Mouse (Mus musculus) bone marrow macrophage, adult 2 months (primary cell): ENCODE measurements around the gene Cdc123. TPM values are rescaled to one million over a fixed set of nuclear protein-coding genes. Genes with fewer than 3 reads are reported as not detected.

Experiments
- H3K27ac ChIP-seq: 2 replicates; pipeline ENCODE4 v1.5.1; 2012; ENCODE audit warnings: low read depth, low read length; ENCODE audit not compliant: insufficient read depth
- H3K4me1 ChIP-seq: 2 replicates; pipeline ENCODE4 v1.6.1; 2012; ENCODE audit warnings: low read length; ENCODE audit not compliant: control insufficient read depth, insufficient read depth
- H3K4me3 ChIP-seq: 2 replicates; pipeline ENCODE4 v1.5.1; 2012; ENCODE audit warnings: mild to moderate bottlenecking, low read length, moderate library complexity; ENCODE audit not compliant: insufficient read depth
- CTCF ChIP-seq: IDR thresholded peaks from 2 replicates; pipeline ENCODE4 v1.5.1; 2012; ENCODE audit warnings: low read depth, mild to moderate bottlenecking, low read length, moderate library complexity
- POLR2A ChIP-seq: IDR thresholded peaks from 2 replicates; pipeline ENCODE4 v1.6.1; 2012; ENCODE audit warnings: mild to moderate bottlenecking, low read depth, low read length, borderline replicate concordance
- polyA plus RNA-seq: library from polyadenylated mRNA; stranded (reverse); fragments of >200 nt; gene quantifications from 2 replicates; pipeline ENCODE4 v1.2.4, GENCODE M21; 2012; ENCODE audit not compliant: missing spikeins, insufficient read depth, insufficient read length

Gene Cdc123
- polyA plus RNA-seq, 1 experiment = 103 TPM

- TF ChIP-seq CTCF = no peak
- no peak for TF ChIP-seq POLR2A
- Histone ChIP-seq H3K4me1 (peaks cover 37% of the 10 kb centered on the region), H3K4me3 (no peak overlapping the region), H3K27ac (peak overlapping the region; percentile 77; the same call in 1 of the 2 replicates)
These were observed 39.7 kb downstream of the Cdc123 start for GRCm38 (mm10) chr2:5805228-5805627.

GRCm38 (mm10) chr2:5804440-5805045 is 40.4 kb downstream of the Cdc123 start:
- Histone ChIP-seq H3K4me3 (no peak overlapping the region), H3K27ac (peak overlapping the region; percentile 95), H3K4me1 (peaks cover 37% of the 10 kb centered on the region)
- no peak for TF ChIP-seq CTCF

GRCm38 (mm10) chr2:5801927-5802590 is 42.9 kb downstream of the Cdc123 start:
- no peak overlapping the region for H3K4me3 ChIP-seq
- peaks cover 37% of the 10 kb centered on the region for H3K4me1 ChIP-seq
- peak overlapping the region; percentile 49 for H3K27ac ChIP-seq
- TF ChIP-seq POLR2A = no peak
- no peak for TF ChIP-seq CTCF

- H3K4me3 ChIP-seq = no peak overlapping the region
- no peak for TF ChIP-seq POLR2A
- TF ChIP-seq CTCF = no peak
These were observed 43.8 kb downstream of the Cdc123 start for GRCm38 (mm10) chr2:5801182-5801640.

GRCm38 (mm10) chr2:5797816-5798672 is 46.9 kb downstream of the Cdc123 start:
- no peak overlapping the region for H3K4me3 ChIP-seq
- TF ChIP-seq POLR2A (no peak), CTCF (no peak)
- no peak overlapping the region for H3K27ac ChIP-seq
- peaks cover 20% of the 10 kb centered on the region for H3K4me1 ChIP-seq

More at GRCm38 (mm10) chr2:5801182-5801640, 43.8 kb downstream of the Cdc123 start:
- peak overlapping the region; percentile 49 for H3K27ac ChIP-seq
- H3K4me1 ChIP-seq = peaks cover 37% of the 10 kb centered on the region

- peaks cover 2% of the 10 kb centered on the region; the same call in 1 of the 2 replicates for H3K4me1 ChIP-seq
- no peak for TF ChIP-seq CTCF
- TF ChIP-seq POLR2A = no peak
These were observed 51.2 kb downstream of the Cdc123 start for GRCm38 (mm10) chr2:5793771-5794170.

GRCm38 (mm10) chr2:5792056-5792455 is 52.9 kb downstream of the Cdc123 start:
- no peak overlapping the region for H3K4me3 ChIP-seq
- peaks cover 2% of the 10 kb centered on the region; the same call in 1 of the 2 replicates for H3K4me1 ChIP-seq
- TF ChIP-seq CTCF (no peak), POLR2A (no peak)
- H3K27ac ChIP-seq = no peak overlapping the region

More at GRCm38 (mm10) chr2:5793771-5794170, 51.2 kb downstream of the Cdc123 start:
- no peak overlapping the region for H3K27ac ChIP-seq
- no peak overlapping the region for H3K4me3 ChIP-seq

GRCm38 (mm10) chr2:5789625-5790160 is 55.3 kb downstream of the Cdc123 start:
- TF ChIP-seq CTCF = no peak
- no peak for TF ChIP-seq POLR2A
- Histone ChIP-seq H3K27ac (no peak overlapping the region), H3K4me3 (no peak overlapping the region), H3K4me1 (peaks cover 2% of the 10 kb centered on the region; the same call in 1 of the 2 replicates)

GRCm38 (mm10) chr2:5787391-5787790 is 57.6 kb downstream of the Cdc123 start:
- Histone ChIP-seq H3K4me1 (no peaks in the 10 kb centered on the region), H3K4me3 (no peak overlapping the region), H3K27ac (no peak overlapping the region)
- no peak for TF ChIP-seq CTCF
- no peak for TF ChIP-seq POLR2A
